Mouse (Mus musculus): ENCODE measurements around the gene Glis3.

Glis3 gene

DNA sequence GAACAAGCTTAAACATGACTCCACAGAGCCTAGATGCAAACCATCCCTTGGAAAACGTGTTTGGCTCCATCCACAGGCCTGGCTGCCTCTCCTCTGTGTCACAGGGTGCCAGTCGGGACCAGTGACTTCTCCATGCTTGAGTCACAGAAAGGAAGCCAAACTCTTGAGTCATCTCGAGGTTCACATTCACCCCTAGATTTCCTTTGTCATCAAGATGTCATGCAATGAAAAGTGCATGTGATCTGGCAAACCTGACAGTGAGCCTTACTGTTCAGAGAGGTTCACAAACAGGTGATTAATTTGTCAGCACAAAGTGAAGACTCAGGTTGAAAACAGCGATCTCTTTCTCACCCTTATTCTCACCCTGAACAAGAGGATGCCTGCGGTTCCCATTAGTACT, 290.7 kb downstream of the Glis3 start:
- no peak for DNase-seq (ENCODE audit: low read depth, low spot score)

DNA sequence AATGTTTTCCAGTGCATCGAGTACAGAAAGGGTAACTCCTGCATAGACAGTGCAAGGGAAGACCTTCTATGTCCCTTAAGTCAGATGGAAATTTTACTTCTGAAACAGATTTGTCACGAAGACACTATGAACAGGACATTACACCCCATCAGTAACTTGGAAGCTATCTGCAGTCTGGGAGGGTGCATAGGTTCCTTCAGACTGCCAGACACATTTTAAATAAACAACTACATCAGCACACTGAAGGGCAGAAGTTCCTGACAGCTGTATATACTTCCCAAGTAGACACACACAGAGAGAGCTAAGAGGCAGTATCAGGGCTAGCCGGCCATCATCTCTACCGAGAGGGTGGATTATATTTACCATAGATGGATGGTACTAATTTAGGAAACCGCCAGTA, 296.5 kb downstream of the Glis3 start:
- DNase-seq (ENCODE audit: low read depth, low spot score), result no peak

DNA sequence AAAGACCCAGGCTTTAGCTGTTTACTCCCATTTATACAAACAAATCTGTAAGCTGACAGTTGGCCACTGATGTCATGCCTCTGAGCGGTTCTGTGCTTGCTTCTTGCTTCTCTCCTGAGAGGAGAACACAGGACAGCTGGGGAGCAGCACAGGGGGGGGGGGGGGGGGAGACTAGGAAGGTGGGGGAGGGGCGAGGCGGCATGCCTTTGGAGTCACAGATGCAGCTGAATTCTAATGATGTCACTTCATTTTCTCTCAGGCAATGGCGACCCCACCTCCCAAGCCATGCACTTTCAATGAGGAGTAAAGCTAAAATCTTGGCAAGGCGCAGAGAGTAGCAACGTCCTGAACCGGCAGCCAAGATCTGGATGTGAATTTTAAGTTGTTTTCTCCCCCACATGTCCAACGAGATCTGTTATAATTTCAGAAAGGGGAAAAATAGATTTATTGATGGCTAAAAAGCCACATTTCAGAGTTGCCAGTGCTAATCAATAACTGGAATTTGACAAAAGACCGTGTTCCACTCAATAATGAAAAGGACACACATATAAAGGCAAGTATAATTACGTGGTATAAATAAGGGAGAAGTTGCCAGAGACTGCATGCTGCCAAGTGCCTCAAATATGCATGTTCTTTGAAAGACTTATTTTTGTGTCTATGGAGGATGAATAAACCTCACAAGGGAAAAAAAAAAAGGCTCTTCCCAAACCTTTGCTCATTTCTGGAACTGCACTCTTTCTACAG, 297.5 kb downstream of the Glis3 start:
- DNase-seq (ENCODE audit: low read depth, low spot score), result peak; percentile 54

DNA sequence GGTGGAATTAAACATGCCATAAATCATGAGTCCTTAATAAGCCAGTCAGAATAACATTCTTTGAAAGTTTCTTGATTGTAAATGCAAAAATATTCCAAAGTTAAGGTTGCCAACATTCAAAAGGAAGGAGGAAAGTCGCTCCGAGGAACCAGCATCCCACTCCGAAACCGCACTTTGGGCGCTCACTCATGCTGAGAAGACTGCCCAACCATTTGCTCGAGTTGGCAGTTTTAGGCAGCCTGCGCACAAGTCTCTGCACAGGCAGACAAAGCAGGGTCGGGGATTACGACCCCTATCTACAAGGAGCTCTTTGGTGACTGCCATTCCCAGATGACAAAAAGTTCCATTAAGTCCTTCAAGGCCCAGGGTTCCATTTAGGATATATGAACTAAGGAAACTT, 298.4 kb downstream of the Glis3 start:
- no peak for DNase-seq (ENCODE audit: low read depth, low spot score)

DNA sequence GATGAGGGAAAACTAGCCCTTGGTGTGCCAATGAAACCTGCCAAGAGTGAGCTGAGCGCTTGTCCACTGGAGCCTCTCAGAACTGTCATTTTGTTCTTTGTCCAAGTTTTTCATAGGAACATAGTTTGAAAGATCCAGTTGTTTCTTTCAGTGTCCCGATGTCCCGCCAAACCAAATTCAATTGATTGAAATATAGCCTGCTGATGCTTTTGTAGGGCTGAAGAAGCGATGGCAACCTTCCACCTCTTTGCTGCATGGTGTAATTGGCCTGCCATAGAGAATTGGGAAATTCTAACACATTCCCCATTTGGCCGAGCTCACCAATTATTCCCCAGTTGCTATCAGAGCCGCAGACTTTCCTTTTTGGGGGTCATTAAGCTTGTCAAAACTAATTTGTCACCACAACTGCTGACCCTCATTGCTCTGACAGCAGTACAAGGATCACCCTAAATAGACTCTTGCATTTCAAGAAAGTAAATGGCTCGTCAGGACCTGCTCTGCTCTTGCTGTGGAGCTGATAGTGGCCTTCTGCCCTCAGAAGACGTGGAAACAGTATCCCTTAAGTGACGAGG, 299.1 kb downstream of the Glis3 start:
- DNase-seq (ENCODE audit: low read depth, low spot score), result no peak

DNA sequence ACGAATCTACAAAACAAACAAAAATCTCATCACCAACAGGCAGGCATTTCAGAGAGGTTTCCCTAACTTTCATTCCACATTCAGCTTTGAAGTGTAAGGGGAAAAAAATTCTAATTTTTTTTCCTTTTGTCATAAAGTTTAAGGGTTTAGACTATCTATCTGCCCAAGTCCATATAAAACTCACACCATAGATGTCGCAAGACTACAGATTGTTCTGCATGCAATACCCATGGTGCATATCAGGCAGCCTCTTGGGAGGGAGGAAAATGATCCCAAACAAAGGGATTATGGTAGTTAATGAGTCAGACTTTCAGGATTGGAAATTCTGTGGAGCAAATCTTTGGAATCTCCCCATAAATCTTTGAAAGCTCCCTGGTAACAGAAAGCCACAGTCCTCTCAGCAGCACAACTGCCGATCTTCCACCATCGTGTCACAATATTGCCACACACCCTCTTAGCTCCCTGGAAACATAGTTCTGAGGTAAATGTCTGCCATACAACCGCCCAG, 302.0 kb downstream of the Glis3 start:
- DNase-seq (ENCODE audit: low read depth, low spot score), result no peak

DNA sequence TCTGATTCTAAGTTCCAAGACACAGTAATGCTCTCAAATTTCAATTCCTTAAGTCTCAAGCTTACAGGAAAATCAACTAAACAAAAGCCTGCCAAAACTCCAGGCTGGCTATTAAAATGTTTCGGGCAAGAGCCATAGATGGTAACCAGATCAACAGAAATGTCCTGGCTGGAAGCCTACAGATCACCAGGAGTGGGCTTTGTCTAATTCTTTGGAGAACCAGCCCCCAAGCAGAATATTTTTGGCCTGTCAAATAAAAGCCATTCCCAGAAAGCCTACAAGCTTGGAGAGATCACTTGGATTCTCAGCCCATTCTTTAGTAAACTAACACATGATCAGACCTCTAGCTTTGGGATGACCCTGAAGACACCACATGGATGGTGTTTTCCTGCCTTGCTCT, 303.5 kb downstream of the Glis3 start:
- DNase-seq (ENCODE audit: low read depth, low spot score), result no peak

DNA sequence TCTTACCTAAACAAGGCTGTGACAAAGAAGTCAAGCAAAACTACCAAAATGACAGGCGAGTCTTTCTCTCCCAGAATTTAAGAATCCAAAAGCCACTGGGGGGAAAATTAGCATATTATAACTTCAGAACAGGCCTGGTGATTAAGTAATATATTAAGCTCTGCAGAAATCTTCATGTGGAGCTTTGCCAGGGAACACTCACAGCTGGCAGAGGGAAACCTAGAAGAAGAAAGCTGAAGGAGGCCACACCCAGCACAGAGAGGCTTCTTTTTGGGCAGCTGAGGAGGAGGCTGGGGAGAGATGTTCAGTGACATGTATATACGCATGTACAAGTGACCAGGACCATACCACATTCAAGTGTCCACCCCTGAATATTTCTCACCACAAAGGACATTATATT, 304.1 kb downstream of the Glis3 start:
- no peak for DNase-seq (ENCODE audit: low read depth, low spot score)

DNA sequence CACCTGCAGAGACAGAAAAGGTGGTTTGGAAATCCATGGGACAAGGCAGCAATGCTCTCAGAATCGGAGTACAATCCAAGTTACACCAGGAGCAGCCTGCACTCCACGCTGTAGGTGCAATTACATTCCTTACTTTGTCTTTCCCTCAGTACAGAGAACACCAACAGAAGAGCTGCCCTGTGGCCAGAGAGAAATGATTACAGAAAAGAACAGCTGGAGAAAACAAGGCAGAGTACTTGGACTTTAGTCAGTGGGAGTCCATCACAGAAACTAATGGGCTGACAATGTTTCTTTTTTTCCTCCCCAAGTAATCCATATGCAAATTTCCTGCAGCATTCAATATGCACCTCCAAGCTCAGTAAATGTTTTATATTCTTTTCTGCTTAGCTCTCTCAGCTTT, 305.4 kb downstream of the Glis3 start:
- no peak for DNase-seq (ENCODE audit: low read depth, low spot score)

DNA sequence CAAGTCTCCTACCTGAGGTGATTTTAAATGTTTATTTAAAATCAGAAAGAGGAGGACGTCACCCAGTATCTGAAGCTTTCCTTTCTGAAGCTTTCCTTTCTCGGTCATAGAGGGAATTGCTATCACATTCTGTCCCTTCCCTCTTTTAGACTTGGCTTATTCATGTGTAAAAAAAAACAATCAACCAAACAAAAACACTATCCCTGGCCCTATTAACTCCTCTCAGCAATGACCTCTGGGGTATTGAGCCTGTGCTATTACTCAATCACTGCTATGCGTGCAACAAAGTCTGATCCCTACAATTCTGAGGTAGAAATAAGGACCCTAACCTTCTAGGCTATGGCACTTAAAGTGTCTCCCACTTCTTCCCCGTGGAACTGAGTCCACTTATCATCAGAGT, 311.7 kb downstream of the Glis3 start:
- no peak for DNase-seq (ENCODE audit: low read depth, low spot score)

DNA sequence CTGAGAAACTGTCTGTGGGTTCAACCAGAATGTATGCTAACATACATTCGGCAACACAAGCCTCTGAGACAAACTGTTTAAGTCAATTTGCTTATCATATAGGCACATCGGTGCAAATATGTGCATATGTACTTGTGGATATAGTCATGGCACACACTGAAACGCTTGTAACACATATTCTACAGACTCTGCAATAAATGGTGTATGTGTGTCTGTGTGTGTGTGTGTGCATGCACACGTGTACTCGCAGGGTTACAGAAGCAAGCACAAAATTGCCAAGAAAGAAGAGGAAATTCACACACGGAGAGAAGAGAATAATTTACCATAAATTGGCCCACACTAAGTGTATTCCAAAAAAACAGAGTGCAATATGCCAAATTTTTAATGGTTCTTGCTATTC, 312.6 kb downstream of the Glis3 start:
- DNase-seq (ENCODE audit: low read depth, low spot score), result no peak

DNA sequence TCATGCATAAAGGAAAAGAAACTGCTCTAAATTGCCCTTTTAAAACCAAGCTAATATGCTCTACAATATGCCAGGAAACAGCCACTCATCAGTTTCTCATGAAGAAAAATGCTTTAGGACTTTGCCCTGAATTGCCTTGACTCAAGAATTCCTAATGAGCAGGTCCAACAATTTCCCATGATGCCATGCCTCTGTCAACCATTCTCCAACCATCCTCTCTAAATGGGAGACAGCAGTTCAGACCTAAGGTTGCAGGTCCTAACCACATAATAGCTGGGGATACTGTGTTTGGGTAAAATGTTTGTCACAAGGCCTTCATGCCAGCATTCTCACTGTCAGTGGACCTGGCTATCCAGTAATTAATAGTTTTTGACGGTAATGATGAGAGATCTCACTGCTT, 313.1 kb downstream of the Glis3 start:
- DNase-seq (ENCODE audit: low read depth, low spot score), result no peak

DNA sequence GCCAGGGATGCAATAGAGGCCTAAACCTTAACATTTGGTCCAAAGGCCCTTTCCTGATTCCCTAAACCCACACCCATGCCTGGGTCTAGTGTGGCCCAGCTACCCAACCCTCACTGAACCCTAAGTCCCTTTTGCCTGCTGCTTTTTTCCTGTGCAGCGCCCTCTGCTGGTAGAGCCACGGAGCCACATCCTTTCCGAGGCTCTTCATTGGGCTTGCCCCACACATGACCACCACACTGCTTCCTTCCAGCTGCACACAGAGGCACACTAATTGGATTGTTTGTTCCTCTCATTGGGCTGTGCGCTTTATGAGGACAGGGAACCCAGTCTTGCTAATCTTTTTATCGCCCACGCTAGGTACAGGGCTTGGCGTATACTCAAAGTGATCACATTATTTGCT, 314.0 kb downstream of the Glis3 start:
- DNase-seq (ENCODE audit: low read depth, low spot score), result peak; percentile 42

DNA sequence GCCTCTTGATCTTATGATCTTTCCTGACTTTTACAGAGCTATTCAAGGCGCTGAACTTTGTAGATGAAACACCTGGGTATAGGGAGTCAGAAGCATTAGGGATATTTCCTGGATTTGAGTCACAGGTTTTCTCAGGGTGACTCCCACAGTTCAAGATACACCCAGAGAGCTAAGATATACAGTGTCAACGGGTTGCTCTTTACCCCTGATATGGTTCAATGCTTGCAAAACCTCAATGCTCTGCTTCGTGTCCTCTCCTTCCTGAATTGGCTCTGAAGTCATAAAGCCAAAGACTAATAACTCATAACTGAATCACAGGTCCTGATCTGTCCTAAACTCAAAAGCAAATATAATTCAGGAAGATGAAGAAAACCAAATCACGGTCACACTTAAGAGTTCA, 319.0 kb downstream of the Glis3 start:
- no peak for DNase-seq (ENCODE audit: low read depth, low spot score)

DNA sequence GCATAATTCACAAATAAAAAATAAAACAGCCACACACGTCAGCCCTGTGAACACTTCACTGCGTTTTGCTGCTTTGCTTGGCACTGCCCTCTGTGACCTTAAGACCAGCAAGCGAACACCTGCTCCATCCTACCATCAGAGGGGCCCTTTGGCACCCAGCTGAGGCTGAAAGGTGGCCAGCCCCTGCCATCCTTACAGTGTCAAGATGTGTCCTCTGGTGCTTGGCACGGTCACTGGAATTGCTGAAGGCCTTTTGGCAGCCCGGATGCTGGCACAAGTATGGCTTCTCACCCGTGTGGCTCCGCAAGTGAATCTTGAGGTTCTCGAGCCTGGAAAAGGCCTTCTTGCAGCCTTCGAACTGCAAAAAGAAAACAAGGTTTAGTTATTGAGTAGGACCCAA, 322.3 kb downstream of the Glis3 start:
- DNase-seq (ENCODE audit: low read depth, low spot score), result peak; percentile 57

DNA sequence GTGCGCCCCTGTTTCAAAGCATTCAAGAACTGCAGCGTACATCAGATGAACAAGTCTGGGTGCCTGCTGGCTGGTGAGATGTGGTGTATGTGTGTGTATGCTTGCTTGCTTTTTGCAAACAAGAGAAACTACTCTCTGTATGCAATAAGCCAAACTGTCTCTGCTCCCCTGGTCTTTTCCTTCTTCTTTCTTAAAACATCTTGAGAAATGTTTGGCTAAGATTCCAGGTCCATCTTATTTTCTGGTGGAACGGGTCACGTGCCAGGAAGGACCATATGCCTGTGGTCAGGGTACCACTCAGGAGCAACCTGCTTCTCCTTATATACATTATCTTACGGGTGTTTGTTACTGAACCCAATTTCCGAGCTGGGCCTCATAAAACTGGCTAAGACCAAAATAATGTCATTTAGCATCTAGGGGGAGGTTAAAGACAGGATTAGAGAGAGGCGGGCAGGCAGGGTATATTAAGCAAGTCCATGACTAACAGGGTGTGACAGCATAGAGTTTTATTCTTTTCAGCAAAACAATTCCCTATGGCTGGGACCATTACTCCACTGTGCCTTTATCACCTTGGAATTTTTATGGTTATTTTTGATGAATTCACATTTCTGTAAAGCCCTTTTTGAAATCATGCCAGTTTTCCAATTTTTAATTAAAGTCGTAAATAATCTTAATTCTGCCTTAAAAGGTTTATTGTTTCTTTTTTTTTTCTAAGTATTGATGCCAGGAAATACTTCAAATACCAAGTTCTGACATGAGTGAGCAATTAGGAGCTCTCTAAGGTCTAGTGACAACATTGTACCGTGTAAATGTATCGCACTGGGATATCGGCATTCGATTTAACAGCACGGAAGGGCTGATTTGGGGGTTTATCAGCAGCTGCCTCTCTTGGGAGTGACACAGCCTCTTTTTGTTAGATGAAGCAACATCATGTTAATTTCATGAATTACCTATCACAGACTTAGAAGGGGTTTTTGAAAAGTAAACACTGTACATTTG, 328.5 kb downstream of the Glis3 start:
- DNase-seq (ENCODE audit: low read depth, low spot score), result no peak

DNA sequence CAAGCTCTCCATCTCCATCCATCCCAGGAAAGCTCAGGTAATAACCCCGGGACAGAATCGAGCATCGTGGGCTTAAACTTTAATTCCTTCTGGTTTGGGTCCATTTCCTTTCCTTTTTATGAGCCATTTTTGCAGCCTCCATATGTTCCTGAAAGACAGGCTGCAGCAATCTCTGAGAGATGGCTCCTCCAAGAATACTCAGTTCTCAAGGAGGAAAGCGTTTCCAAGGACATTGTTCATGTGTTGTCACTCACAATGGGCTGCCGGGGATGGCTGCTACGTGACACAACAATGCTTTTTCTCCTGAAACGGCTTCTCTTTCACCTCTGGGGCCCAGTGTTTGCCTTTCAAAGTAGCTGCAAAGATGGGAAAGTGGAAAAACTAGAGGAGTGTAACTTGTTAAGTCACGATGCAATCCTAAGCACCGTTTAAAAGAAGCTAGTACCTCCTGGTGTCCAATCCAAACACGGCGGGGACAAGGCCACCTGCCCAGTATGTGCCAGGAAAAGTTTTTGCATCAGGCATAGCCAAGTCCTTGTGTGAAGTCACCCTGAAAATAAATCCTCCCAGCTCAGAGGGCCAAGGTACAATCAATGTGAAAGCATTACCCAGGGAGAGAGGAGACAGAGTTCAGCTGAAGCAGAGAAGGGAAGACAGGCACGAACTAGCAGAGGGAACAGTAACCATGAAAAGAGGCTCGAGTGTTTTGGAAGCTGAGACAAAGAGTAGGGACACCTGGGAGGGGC, 332.6 kb downstream of the Glis3 start:
- no peak for DNase-seq (ENCODE audit: low read depth, low spot score)

DNA sequence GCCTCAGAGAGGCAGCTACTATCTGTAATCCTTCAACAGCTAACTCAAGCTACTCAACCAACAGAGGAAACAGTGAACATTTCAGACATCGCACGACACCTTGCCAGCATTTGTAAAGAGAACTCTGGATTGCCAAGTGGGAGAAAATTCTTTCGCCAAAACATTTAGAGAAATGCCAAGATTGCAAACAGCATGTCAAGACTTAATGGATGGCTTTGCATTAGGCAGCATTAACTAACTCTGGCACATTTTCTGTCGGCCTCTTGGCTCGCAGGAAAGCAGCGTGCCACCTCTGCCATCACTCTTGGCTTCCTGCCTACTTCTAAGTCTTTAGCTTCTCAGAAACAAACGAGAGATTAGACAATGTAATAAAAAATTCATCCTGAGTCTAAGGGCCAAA, 336.2 kb downstream of the Glis3 start:
- DNase-seq (ENCODE audit: low read depth, low spot score), result peak; percentile 16

DNA sequence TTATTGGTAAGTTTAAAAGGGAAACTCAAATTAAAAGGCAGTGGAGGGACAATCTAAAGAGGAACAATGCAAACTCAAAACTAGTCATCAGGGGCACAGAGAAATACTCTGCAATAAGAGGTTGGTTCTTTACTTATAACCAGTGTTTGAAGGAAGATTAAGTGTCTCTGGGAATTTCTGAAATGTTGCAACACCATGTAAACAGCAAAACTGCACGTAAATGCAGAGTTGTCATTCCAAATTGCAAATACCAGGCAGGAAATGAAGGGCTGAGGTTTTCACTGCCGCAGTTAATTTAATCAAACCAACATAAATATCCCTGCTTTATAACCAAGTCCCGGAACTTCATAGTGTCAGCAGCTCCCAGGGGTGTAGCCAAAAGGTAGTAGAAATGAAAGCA, 342.3 kb downstream of the Glis3 start:
- DNase-seq (ENCODE audit: low read depth, low spot score), result no peak

DNA sequence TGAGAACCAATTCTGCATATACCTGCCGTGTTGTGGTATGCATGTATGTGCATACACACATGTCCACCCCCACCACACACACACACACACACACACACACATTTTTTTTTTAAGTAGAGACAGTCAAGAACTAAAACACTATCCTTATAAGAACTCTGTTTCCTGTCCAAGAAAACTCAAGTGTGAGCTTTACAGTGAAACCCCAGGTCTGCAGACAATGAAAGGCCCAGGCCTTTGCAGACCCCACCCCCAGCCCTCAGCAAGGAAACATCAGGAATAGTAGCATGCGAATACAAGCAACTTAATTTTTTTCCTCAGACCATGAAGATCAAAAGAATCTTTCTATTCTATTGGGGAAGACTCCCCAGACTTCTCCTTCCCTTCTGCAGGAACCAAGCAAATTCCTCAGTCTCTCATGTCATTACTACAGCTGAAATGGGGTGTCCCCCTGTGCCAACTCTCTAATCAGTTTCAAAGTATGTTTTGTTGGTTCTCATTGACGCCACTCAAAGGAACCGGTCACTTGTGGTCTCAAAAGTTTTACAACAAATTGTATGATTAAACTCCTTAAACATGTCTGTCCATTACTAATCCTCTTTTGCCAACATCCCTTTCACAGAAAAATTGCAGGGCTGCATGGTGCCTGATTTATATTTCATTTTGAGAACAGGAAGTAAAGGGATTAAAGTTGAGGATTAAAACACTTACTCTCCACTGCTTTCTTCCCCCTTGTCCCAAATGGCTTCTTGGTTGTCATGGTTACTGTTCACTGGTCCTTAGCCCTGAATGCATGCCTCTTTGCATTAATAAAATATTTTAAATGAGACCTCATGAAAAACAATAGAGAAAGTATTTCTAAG, 343.0 kb downstream of the Glis3 start:
- no peak for DNase-seq (ENCODE audit: low read depth, low spot score)

DNA sequence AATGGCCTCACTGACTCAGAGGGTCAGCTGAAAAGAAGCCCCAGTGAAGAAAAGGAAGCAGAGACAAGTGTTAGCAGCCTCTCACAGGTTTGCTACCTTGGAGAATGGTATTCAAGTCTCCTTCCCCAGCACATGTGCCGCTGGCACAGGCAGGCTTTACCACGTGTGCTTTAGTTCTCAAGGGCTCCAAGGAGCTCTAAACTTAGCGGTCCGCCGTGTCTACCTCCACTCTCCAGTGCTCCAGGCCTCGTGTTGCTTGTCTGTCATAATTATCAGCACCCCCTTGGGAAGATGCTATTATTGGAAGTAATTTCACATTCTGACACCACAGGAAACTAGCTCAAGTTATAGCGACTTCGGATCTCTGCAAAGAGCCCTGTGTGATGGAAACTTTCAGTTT, 344.0 kb downstream of the Glis3 start:
- DNase-seq (ENCODE audit: low read depth, low spot score), result peak; percentile 11

Measured in brain, adult 2 months (tissue).